Mouse (Mus musculus): ENCODE results near the gene Slc5a2.
A peak's percentile ranks its signal among the peaks of the same experiment; 100 is the strongest.

Gene Slc5a2

GRCm38 (mm10) chr7:128251946-128252345 is 13.5 kb upstream of the Slc5a2 start:
- DNase-seq (ENCODE audit: low spot score) = no peak

GRCm38 (mm10) chr7:128252609-128253008 is 12.8 kb upstream of the Slc5a2 start:
- DNase-seq (ENCODE audit: low spot score) = no peak

- DNase-seq (ENCODE audit: low spot score) = no peak
Measured at GRCm38 (mm10) chr7:128254978-128255377, 10.5 kb upstream of the Slc5a2 start.

- DNase-seq (ENCODE audit: low spot score) = no peak
Measured at GRCm38 (mm10) chr7:128255757-128256156, 9.7 kb upstream of the Slc5a2 start.

- no peak for DNase-seq (ENCODE audit: low spot score)
Measured at GRCm38 (mm10) chr7:128256783-128257334, 8.6 kb upstream of the Slc5a2 start.

GRCm38 (mm10) chr7:128266056-128266455 is 599 bp downstream of the Slc5a2 start:
- DNase-seq (ENCODE audit: low spot score) = no peak

- DNase-seq (ENCODE audit: low spot score) = no peak
Measured at GRCm38 (mm10) chr7:128267391-128267790, 1.9 kb downstream of the Slc5a2 start.

- DNase-seq (ENCODE audit: low spot score) = no peak
Measured at GRCm38 (mm10) chr7:128267813-128268212, 2.4 kb downstream of the Slc5a2 start.

- peak; percentile 56 for DNase-seq (ENCODE audit: low spot score)
Measured at GRCm38 (mm10) chr7:128270431-128270850, 5.0 kb downstream of the Slc5a2 start.

- no peak for DNase-seq (ENCODE audit: low spot score)
Measured at GRCm38 (mm10) chr7:128271496-128271895, 6.0 kb downstream of the Slc5a2 start.

GRCm38 (mm10) chr7:128276051-128276450 is 10.6 kb downstream of the Slc5a2 start:
- no peak for DNase-seq (ENCODE audit: low spot score)

GRCm38 (mm10) chr7:128279750-128280149 is 14.3 kb downstream of the Slc5a2 start:
- DNase-seq (ENCODE audit: low spot score) = no peak

GRCm38 (mm10) chr7:128281765-128282164 is 16.3 kb downstream of the Slc5a2 start:
- DNase-seq (ENCODE audit: low spot score) = no peak

- DNase-seq (ENCODE audit: low spot score) = no peak
Measured at GRCm38 (mm10) chr7:128282532-128283244, 17.2 kb downstream of the Slc5a2 start.

- no peak for DNase-seq (ENCODE audit: low spot score)
Measured at GRCm38 (mm10) chr7:128284047-128284446, 18.6 kb downstream of the Slc5a2 start.

- DNase-seq (ENCODE audit: low spot score) = no peak
Measured at GRCm38 (mm10) chr7:128285060-128285459, 19.6 kb downstream of the Slc5a2 start.

- DNase-seq (ENCODE audit: low spot score) = peak; percentile 66
Measured at GRCm38 (mm10) chr7:128288923-128289544, 23.6 kb downstream of the Slc5a2 start.

- no peak for DNase-seq (ENCODE audit: low spot score)
Measured at GRCm38 (mm10) chr7:128294785-128295184, 29.3 kb downstream of the Slc5a2 start.

GRCm38 (mm10) chr7:128296514-128296913 is 31.1 kb downstream of the Slc5a2 start:
- DNase-seq (ENCODE audit: low spot score) = no peak

GRCm38 (mm10) chr7:128297291-128297616 is 31.8 kb downstream of the Slc5a2 start:
- no peak for DNase-seq (ENCODE audit: low spot score)

- DNase-seq (ENCODE audit: low spot score) = peak; percentile 82
Measured at GRCm38 (mm10) chr7:128297617-128298480, 32.4 kb downstream of the Slc5a2 start, which contains the start of gene BC017158. BC017158 (minus strand) TSS chr7:128298170.
